Mouse (Mus musculus): ENCODE results near the gene Babam2. TPM values are rescaled to one million over a fixed set of nuclear protein-coding genes. Genes with fewer than 3 reads are reported as not detected.

Babam2 gene
- polyA plus RNA-seq, 1 experiment from 2014 or later, result 57.4 TPM

DNA sequence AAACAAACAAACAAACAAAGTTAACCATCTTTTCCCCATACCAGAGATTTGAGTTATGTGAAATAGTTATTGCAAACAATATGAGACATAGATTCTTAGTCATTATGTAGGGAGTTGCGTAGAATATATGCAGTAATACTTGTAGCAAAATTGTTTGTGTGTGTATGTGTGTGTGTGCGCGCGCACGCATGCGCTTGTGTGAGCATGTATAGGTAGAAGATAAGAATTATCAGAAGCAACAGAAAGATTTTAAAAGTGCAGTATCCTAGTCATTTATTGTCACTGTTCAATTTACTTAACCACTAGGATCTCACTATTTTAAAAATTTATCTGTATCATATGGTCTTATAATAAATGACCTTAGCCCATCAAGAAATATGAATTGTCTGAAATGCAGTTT lies 109.8 kb downstream of the Babam2 start:
- DNase-seq (ENCODE audit: low spot score), result no peak
- Histone ChIP-seq H3K4me3 (no peak overlapping the region), H3K36me3 (no peaks in the 10 kb centered on the region), H3K27ac (replicated peaks) (no peak overlapping the region), H3K9me3 (replicated peaks) (no peaks in the 10 kb centered on the region), H3K4me1 (0 out of 2 replicates have a peak, but pooled peaks cover 6% of the 10 kb centered on the region), H3K27me3 (ENCODE audit: low read depth, poor library complexity, severe bottlenecking) (no peaks in the 10 kb centered on the region)
- 97% methylated on average over 6 of the region's 6 CpGs for whole genome bisulfite sequencing

DNA sequence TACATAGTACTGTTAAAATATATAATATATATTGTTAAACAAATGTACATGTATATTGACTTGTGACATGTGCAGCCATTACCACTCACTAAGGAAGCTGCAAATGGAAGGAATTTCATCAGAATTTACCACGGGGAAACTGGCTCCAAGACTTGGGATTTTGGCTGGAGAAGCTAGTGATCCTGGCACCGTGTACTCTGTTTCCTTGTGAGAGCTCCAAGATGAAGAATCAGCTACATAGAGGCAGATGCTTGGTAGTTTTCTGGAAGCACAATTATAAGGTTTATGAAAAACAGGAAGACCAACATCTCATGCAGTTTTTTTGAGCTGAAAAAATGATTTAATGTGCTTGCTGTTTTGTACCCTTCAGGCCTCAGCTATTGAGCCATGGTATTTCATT lies 110.8 kb downstream of the Babam2 start:
- Histone ChIP-seq H3K4me3 (no peak overlapping the region), H3K27ac (replicated peaks) (no peak overlapping the region), H3K27me3 (ENCODE audit: low read depth, poor library complexity, severe bottlenecking) (no peaks in the 10 kb centered on the region), H3K36me3 (no peaks in the 10 kb centered on the region), H3K9me3 (replicated peaks) (no peaks in the 10 kb centered on the region), H3K4me1 (0 out of 2 replicates have a peak, but pooled peaks cover 6% of the 10 kb centered on the region)
- DNase-seq (ENCODE audit: low spot score), result no peak
- WGBS, result 88% methylated on average over 2 of the region's 2 CpGs

DNA sequence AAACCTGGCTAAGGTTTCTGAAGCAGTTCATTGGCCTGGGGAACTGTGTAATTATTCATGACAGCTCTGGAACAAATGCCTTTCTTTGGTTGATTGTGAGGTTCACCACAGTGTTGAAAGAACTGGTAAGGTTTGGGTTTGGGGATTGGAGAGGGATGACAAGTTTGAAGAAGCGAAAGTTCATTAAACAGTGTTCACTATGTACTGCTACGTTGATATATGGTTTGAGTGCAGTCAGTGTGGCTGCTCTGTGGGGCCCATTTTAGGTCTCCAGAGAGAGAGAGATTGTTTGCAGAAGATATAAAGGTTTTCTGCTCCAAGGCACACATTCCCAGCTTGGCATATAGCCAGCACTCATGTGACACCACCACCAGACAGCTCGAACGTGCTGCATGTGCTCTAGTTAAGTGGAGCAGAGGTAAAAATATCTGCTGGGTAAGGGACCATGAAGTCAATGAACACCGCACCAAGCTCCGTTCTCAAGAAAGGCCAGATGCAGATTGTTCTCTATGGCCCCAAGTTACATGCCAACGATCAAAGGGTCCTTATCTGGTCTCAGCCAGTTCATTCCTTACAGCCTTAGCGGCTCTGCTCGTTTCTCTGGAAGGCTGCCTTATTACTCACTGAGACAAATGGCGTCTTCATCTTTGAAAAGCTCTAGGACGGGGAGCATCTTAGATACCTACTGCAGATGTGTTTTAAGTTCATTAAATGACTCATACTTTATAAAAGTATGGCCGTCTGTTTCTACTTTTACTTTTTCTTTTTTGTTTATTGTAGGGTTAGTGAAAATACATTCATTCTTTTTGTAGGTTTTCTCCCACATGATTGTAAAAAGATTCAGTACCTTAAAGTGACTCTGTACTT lies 113.5 kb downstream of the Babam2 start:
- no peaks in the 10 kb centered on the region for H3K27me3 ChIP-seq (ENCODE audit: low read depth, poor library complexity, severe bottlenecking)
- WGBS, result 54% methylated on average over 12 of the region's 12 CpGs
- no peak overlapping the region for H3K4me3 ChIP-seq
- DNase-seq (ENCODE audit: low spot score), result no peak
- 0 out of 2 replicates have a peak, but pooled peaks cover 6% of the 10 kb centered on the region for H3K4me1 ChIP-seq
- no peak overlapping the region for H3K27ac ChIP-seq (replicated peaks)
- no peaks in the 10 kb centered on the region for H3K9me3 ChIP-seq (replicated peaks)
- H3K36me3 ChIP-seq, result no peaks in the 10 kb centered on the region

DNA sequence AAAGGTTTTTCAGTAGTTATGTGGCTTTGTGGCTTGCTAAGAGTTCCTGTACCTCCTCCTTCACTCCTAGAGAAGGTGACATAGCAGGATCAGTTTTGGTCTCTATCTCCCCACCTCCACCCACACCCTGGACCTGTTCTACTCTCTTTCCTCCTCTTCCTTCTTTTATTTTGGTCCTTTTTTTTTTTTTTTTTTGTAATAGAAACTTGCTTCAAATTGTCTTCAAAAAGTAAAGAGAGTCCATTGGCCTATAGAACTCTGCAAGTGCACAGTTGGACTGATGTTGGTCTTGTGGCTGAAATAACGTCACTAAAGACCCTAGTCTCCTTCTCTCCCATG lies 114.1 kb downstream of the Babam2 start:
- Histone ChIP-seq H3K9me3 (replicated peaks) (no peaks in the 10 kb centered on the region), H3K27ac (replicated peaks) (no peak overlapping the region), H3K4me1 (0 out of 2 replicates have a peak, but pooled peaks cover 6% of the 10 kb centered on the region), H3K27me3 (ENCODE audit: low read depth, poor library complexity, severe bottlenecking) (no peaks in the 10 kb centered on the region), H3K36me3 (no peaks in the 10 kb centered on the region), H3K4me3 (no peak overlapping the region)
- 79% methylated on average over 1 of the region's 1 CpGs for WGBS
- DNase-seq (ENCODE audit: low spot score), result no peak

DNA sequence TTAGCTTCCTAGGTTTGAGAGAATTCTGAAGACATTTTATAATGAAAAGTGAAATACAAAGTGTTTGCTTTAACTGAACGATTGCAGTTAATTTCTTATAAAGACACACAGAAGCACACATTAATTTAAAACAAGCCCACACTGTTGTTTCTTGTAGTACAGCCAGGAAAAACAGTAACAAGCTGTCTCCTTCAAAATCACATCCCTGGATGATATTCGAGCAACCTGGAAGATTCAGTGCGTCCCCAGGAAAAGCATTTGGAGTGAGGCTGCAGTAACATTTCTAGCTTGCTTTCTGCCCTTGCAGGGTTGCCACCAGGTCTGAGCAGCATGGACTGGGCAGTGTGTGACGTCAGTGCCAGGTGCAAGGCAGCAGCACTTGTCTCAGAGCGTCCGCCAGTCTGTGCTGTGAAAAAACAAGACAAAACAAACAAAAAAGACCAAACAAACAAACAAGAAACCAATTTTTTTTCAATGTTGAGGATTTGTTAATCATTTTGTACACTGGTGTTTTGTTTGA lies 115.7 kb downstream of the Babam2 start:
- Histone ChIP-seq H3K4me1 (0 out of 2 replicates have a peak, but pooled peaks cover 6% of the 10 kb centered on the region), H3K27me3 (ENCODE audit: low read depth, poor library complexity, severe bottlenecking) (no peaks in the 10 kb centered on the region), H3K4me3 (no peak overlapping the region), H3K36me3 (no peaks in the 10 kb centered on the region), H3K27ac (replicated peaks) (no peak overlapping the region), H3K9me3 (replicated peaks) (no peaks in the 10 kb centered on the region)
- DNase-seq (ENCODE audit: low spot score), result no peak
- WGBS, result 84% methylated on average over 6 of the region's 6 CpGs

DNA sequence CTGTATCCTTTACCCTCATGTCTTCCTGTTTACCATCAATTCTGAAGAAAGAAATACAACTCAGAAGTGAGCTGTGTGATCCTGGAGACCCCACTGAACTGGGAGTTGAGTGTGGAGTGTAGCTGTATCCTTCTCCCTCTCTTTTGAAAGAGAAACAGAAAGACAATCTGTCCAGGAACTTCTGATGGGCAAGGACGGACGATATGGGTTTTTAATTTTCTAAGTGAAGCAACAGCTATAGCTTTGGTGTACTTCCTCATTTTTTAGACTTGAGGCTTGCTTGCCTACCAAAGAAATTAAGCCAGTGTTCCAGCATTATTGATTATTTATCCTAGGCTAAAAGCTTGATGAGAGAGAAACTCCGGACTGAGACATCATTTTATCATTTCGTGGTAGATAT lies 116.6 kb downstream of the Babam2 start:
- Histone ChIP-seq H3K4me3 (no peak overlapping the region), H3K4me1 (0 out of 2 replicates have a peak, but pooled peaks cover 6% of the 10 kb centered on the region), H3K36me3 (no peaks in the 10 kb centered on the region), H3K27ac (replicated peaks) (no peak overlapping the region), H3K27me3 (ENCODE audit: low read depth, poor library complexity, severe bottlenecking) (no peaks in the 10 kb centered on the region), H3K9me3 (replicated peaks) (no peaks in the 10 kb centered on the region)
- DNase-seq (ENCODE audit: low spot score), result no peak
- WGBS, result 95% methylated on average over 4 of the region's 4 CpGs

DNA sequence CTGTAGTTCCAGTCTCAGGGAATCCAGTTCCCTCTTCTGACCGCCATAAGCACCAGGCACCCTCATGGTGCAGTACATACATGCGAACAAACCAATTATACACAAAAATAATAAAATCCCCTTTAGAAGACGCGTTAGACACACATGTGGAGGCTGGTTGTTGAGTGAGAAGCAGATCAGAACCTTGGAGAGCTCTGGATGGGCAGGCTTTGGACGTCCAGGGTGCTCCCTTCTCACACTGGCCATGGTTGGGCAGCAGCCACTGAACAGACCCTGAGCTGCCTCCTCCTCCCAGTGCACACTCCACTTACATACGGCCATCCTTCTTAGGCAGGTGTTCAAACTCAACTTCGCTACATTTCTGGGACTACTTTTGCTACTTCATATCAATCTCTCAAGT lies 117.6 kb downstream of the Babam2 start:
- Histone ChIP-seq H3K4me1 (0 out of 2 replicates have a peak, but pooled peaks cover 6% of the 10 kb centered on the region), H3K27me3 (ENCODE audit: low read depth, poor library complexity, severe bottlenecking) (no peaks in the 10 kb centered on the region), H3K27ac (replicated peaks) (no peak overlapping the region), H3K9me3 (replicated peaks) (no peaks in the 10 kb centered on the region), H3K36me3 (no peaks in the 10 kb centered on the region), H3K4me3 (no peak overlapping the region)
- DNase-seq (ENCODE audit: low spot score), result no peak
- WGBS, result 77% methylated on average over 7 of the region's 7 CpGs

DNA sequence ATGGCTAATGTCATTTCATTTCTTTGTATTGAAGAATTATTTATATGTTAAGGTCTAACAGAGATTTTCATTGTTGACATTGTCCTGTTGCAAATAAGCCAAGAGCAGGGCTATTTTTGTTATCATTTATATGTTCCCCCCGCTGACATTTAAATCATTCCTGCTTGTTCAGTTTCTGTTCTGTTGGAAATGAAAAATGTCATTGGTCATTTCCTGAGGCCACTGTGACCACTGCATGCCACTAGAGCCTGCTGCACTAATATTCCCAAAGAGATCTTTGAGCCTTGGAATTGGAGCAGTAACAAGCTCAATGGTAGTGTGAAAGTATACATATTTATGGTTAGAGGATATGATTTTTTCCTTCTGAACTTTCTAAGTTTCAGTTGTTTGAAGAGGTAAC lies 118.6 kb downstream of the Babam2 start:
- 87% methylated on average over 1 of the region's 1 CpGs for WGBS
- no peak overlapping the region for H3K27ac ChIP-seq (replicated peaks)
- H3K9me3 ChIP-seq (replicated peaks), result no peaks in the 10 kb centered on the region

DNA sequence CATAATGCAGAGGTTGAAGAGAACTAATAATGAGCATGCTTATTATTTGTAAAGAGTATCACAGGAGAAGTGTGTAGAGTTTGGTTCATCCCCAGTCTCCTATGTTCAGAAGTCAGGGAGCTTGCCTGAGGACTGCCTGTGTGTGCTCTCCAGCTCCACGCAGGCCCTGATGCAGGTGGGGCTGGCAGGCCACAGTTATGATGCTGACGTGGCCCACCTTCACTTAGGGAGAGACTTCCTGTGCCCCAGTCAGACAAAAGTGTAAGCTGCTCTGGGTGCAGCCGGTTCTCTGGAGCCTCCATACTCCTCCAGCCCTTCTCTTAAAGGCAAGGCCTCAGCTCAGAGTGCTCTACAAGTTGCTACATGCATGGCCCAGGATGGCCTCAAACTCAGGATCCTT lies 123.3 kb downstream of the Babam2 start:
- WGBS, result 81% methylated on average over 3 of the region's 3 CpGs
- no peaks in the 10 kb centered on the region for H3K27me3 ChIP-seq (ENCODE audit: low read depth, poor library complexity, severe bottlenecking)
- no peaks in the 10 kb centered on the region for H3K4me1 ChIP-seq
- H3K4me3 ChIP-seq, result no peak overlapping the region
- H3K27ac ChIP-seq (replicated peaks), result no peak overlapping the region
- no peaks in the 10 kb centered on the region for H3K36me3 ChIP-seq
- H3K9me3 ChIP-seq (replicated peaks), result no peaks in the 10 kb centered on the region
- DNase-seq (ENCODE audit: low spot score), result no peak

More for the DNA sequence above, 118.6 kb downstream of the Babam2 start:
- H3K36me3 ChIP-seq, result no peaks in the 10 kb centered on the region
- H3K27me3 ChIP-seq (ENCODE audit: low read depth, poor library complexity, severe bottlenecking), result no peaks in the 10 kb centered on the region
- H3K4me1 ChIP-seq, result no peaks in the 10 kb centered on the region
- DNase-seq (ENCODE audit: low spot score), result no peak
- no peak overlapping the region for H3K4me3 ChIP-seq

DNA sequence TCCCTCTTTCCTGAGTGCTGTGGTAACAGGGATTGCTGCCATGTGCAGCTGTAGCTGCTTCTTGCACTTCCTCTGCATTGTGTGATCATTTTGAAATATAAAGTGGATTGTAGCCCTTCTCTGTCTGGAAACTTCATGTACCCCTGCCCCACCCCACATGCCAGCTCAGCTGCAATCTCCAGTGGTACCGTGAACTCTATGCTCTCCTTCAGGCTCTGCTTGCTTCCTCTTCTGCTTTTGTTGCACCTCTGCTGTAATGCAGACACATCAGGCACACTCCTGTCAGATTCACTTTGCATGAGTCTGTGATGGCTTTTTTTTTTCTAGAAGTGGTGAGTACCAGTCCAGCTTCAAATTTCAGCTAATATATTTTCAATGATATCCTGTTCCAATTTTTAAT lies 123.7 kb downstream of the Babam2 start:
- Histone ChIP-seq H3K4me1 (no peaks in the 10 kb centered on the region), H3K36me3 (no peaks in the 10 kb centered on the region), H3K27me3 (ENCODE audit: low read depth, poor library complexity, severe bottlenecking) (no peaks in the 10 kb centered on the region), H3K27ac (replicated peaks) (no peak overlapping the region), H3K9me3 (replicated peaks) (no peaks in the 10 kb centered on the region), H3K4me3 (no peak overlapping the region)
- DNase-seq (ENCODE audit: low spot score), result no peak
- WGBS, result 91% methylated on average over 1 of the region's 1 CpGs

DNA sequence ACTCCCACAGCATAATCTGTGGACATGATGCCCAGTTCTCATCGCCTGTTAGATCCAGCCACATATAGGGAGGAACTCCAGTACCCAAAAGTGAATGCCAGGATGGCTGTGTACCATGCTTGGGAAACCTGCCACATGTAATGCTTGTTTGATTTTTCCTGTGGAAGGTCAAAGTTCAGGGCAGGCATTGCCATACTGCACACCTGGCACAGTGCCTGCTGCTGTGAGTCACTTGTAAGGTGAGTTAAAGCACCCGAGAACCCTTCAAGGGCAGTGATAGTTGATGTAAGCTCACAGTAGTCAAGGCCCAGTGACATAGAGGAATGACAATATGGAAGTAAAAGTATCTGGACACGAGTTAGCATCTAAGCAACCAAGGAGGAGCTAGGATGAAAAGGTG lies 126.2 kb downstream of the Babam2 start:
- H3K27ac ChIP-seq (replicated peaks), result no peak overlapping the region
- no peaks in the 10 kb centered on the region for H3K27me3 ChIP-seq (ENCODE audit: low read depth, poor library complexity, severe bottlenecking)
- no peak for DNase-seq (ENCODE audit: low spot score)
- H3K4me1 ChIP-seq, result no peaks in the 10 kb centered on the region
- no peaks in the 10 kb centered on the region for H3K36me3 ChIP-seq
- 85% methylated on average over 3 of the region's 3 CpGs for WGBS
- no peak overlapping the region for H3K4me3 ChIP-seq
- H3K9me3 ChIP-seq (replicated peaks), result no peaks in the 10 kb centered on the region

DNA sequence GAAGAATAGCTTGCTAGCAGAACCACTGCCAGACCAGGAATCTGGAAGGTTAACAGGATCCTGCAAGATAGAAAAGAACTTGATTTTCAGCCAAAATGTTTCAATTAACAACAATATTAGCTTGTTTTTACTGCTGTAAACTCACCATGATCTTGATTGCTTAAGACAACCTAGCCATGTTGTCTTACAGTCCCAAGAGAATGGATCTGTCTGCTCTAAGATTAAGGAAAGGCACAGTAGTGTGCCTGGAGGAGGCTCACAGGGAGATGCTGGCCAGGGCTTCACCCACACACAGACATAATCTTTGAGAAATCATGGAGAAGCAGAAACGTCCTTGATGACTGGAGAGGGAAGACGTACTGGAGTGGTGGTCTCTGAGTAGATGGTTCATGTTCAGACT lies 126.6 kb downstream of the Babam2 start:
- H3K27ac ChIP-seq (replicated peaks), result no peak overlapping the region
- H3K27me3 ChIP-seq (ENCODE audit: low read depth, poor library complexity, severe bottlenecking), result no peaks in the 10 kb centered on the region
- H3K36me3 ChIP-seq, result no peaks in the 10 kb centered on the region
- WGBS, result 72% methylated on average over 2 of the region's 2 CpGs
- DNase-seq (ENCODE audit: low spot score), result no peak
- no peaks in the 10 kb centered on the region for H3K4me1 ChIP-seq
- H3K4me3 ChIP-seq, result no peak overlapping the region
- H3K9me3 ChIP-seq (replicated peaks), result no peaks in the 10 kb centered on the region

DNA sequence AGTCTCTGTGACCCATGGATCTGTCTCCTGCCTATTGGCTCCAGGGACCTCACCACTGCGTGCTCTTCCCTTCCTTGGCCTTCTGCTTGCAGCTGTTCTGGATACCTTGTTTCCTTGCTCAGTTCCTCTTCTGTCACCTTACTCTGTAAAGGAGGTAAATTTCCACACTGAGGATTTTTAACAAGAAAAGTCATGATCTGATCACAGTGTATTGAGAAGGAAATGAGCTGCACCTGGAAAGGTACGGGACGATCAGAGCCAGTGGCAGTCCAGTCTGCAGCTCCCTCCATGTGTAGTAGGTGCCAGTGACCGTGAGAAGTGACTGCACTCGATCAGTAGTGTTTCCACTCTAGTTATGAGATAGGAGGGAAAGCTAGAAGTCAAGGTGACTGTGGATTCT lies 129.8 kb downstream of the Babam2 start:
- Histone ChIP-seq H3K36me3 (no peaks in the 10 kb centered on the region), H3K27me3 (ENCODE audit: low read depth, poor library complexity, severe bottlenecking) (no peaks in the 10 kb centered on the region), H3K4me3 (no peak overlapping the region), H3K27ac (replicated peaks) (no peak overlapping the region), H3K4me1 (no peaks in the 10 kb centered on the region), H3K9me3 (replicated peaks) (no peaks in the 10 kb centered on the region)
- 92% methylated on average over 5 of the region's 5 CpGs for WGBS
- DNase-seq (ENCODE audit: low spot score), result no peak

Measured in midbrain, embryonic 10.5 days (tissue).